Mouse (Mus musculus): ENCODE measurements at regions not wholly inside any gene's neighbourhood (a gene's known extent, or its start where the extent isn't known, plus 50 kb on each side); places are given as distances from the start of the nearest gene placed in this dataset.

DNA sequence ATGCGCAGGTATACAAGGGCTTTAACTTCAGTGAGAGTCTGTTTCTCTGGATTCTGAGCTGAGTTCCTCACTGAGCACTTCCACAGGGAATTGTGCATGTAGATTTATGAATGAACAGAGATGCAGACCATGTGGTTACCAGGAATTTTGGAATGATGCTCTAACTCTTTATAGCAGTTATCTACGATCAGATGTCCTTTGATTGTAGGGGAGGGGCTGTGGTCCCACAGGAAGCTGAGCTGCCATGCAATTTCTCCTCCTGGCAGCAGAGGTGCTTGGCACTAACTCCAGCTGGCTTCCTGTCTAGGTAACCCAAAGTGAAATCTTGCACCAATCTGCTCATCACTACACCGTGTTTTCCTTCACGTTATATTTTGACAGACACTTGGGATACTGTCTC is 226.6 kb upstream of the Tenm2 start:
- no peak for TF ChIP-seq USF1 (IDR thresholded peaks at IDR 0.05; ENCODE audit: low read depth)
- no peak for TF ChIP-seq CTCF (IDR thresholded peaks at IDR 0.05; ENCODE audit: control insufficient read depth, insufficient read depth, insufficient read length)
- no peak for TF ChIP-seq MYOD1 (IDR thresholded peaks at IDR 0.05; ENCODE audit: control insufficient read depth, insufficient read length, low read depth)
- no peak for TF ChIP-seq CEBPB (IDR thresholded peaks at IDR 0.05; ENCODE audit: low read depth)
- no peak for TF ChIP-seq MAX (IDR thresholded peaks at IDR 0.05)

All from C2C12 (cell line).